Mouse (Mus musculus) kidney, adult 8-10 months (tissue): ENCODE measurements around the gene Pptc7.

Experiments
- DNase-seq, 2 experiments: peaks; one replicate each; pipeline ENCODE4 v3.0.0; 2022

Pptc7 gene

GRCm38 (mm10) chr5:122267899-122268298 lies 16.3 kb upstream of the Pptc7 start:
- peak; percentile 70 to 87 for DNase-seq

GRCm38 (mm10) chr5:122268858-122269604 lies 15.1 kb upstream of the Pptc7 start:
- DNase-seq: no peak

- no peak for DNase-seq
Observed at GRCm38 (mm10) chr5:122272821-122273220, 11.3 kb upstream of the Pptc7 start.

- peak; percentile 68 to 73 for DNase-seq
Observed at GRCm38 (mm10) chr5:122274785-122275184, 9.4 kb upstream of the Pptc7 start.

- DNase-seq: no peak
Observed at GRCm38 (mm10) chr5:122278946-122279345, 5.2 kb upstream of the Pptc7 start.

GRCm38 (mm10) chr5:122279799-122280421 lies 4.3 kb upstream of the Pptc7 start:
- no peak for DNase-seq

GRCm38 (mm10) chr5:122280422-122280826 lies 3.7 kb upstream of the Pptc7 start:
- DNase-seq: no peak

- DNase-seq: peak; percentile 68 to 80
Observed at GRCm38 (mm10) chr5:122280827-122281462, 3.2 kb upstream of the Pptc7 start.

GRCm38 (mm10) chr5:122283828-122284182 lies 360 bp upstream of the Pptc7 start:
- DNase-seq: no peak

GRCm38 (mm10) chr5:122285029-122285766 lies 1.0 kb downstream of the Pptc7 start:
- DNase-seq: peak; percentile 51 to 58

- no peak for DNase-seq
Observed at GRCm38 (mm10) chr5:122285767-122286150, 1.6 kb downstream of the Pptc7 start.

- DNase-seq: no peak
Observed at GRCm38 (mm10) chr5:122286191-122286590, 2.0 kb downstream of the Pptc7 start.

- no peak for DNase-seq
Observed at GRCm38 (mm10) chr5:122287026-122287425, 2.9 kb downstream of the Pptc7 start.

- DNase-seq: no peak
Observed at GRCm38 (mm10) chr5:122288147-122288811, 4.1 kb downstream of the Pptc7 start.

- no peak for DNase-seq
Observed at GRCm38 (mm10) chr5:122291149-122291548, 7.0 kb downstream of the Pptc7 start.

- DNase-seq: peak in 1 of 2 experiments; percentile 40
Observed at GRCm38 (mm10) chr5:122291553-122292339, 7.6 kb downstream of the Pptc7 start.

- no peak for DNase-seq
Observed at GRCm38 (mm10) chr5:122293131-122293530, 9.0 kb downstream of the Pptc7 start.

- no peak for DNase-seq
Observed at GRCm38 (mm10) chr5:122294219-122294735, 10.1 kb downstream of the Pptc7 start.

GRCm38 (mm10) chr5:122295113-122295935 lies 11.2 kb downstream of the Pptc7 start:
- no peak for DNase-seq

GRCm38 (mm10) chr5:122300071-122300518 lies 15.9 kb downstream of the Pptc7 start:
- no peak for DNase-seq
